Mouse (Mus musculus) kidney, adult 2 months (tissue): ENCODE measurements around the gene Suz12.
A peak's percentile ranks its signal among the peaks of the same experiment; 100 is the strongest.

ENCODE experiments used
- CTCF ChIP-seq: fragments of 200-500 bp; conservative IDR thresholded peaks from 2 replicates; pipeline ENCODE4 v1.5.1; 2011; ENCODE audit warnings: low read depth, mild to moderate bottlenecking, control low read depth, low read length, moderate library complexity, mixed read lengths; ENCODE audit not compliant: insufficient read depth, insufficient read length
- POLR2A ChIP-seq: fragments of 200-500 bp; IDR thresholded peaks from one replicate; pipeline ENCODE4 v1.6.1; 2011; ENCODE audit warnings: low read depth, low read length, control low read depth

- TF ChIP-seq CTCF (peak; percentile 77), POLR2A (no peak)
Observed at GRCm38 (mm10) chr11:79962125-79962876, 30.6 kb upstream of the Suz12 start, which contains the start of gene Utp6.
